Mouse (Mus musculus) embryonic fibroblast, embryonic 13.5 days (primary cell): Measurements from ENCODE around the gene Spred2.

Experiments
- CTCF ChIP-seq: IDR thresholded peaks from 2 replicates; pipeline ENCODE4 v1.5.1; 2011; ENCODE audit warnings: mild to moderate bottlenecking, control low read depth, low read length, moderate library complexity, borderline replicate concordance; ENCODE audit not compliant: insufficient read depth
- POLR2A ChIP-seq: IDR thresholded peaks from 2 replicates; pipeline ENCODE4 v1.6.1; 2011; ENCODE audit warnings: low read depth, mild to moderate bottlenecking, control low read depth, low read length, moderate library complexity

DNA sequence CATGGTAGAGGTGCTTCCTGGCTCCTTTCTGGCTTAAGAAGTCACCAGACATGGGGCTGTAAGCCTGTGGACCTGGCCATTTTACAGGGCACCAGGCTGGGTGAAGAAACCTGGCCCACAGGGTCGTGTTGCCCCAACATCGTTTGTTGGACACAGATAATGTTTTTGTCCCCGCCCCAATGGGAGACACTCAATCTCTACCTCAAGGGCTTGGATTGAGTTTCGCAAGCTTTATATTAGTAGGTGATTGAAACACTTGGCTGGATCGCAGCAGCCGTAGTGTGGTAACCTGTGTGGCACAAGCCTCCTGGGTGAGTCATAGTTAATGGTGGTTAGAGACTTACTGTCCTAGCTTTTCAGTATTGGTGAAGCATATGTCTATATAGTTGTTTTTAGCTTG, 36.9 kb downstream of the Spred2 start:
- no peak for TF ChIP-seq CTCF
- no peak for TF ChIP-seq POLR2A
